Mouse (Mus musculus) E14TG2a.4 (cell line): ENCODE measurements at regions not wholly inside any gene's neighbourhood (a gene's known extent, or its start where the extent isn't known, plus 50 kb on each side); places are given as distances from the start of the nearest gene placed in this dataset.

Experiments
- CTCF ChIP-seq: conservative IDR thresholded peaks from 2 replicates; pipeline ENCODE4 v1.5.1; 2014; ENCODE audit warnings: low read length
- NANOG ChIP-seq: IDR thresholded peaks from 2 replicates; pipeline ENCODE4 v1.6.1; 2014; ENCODE audit warnings: borderline replicate concordance, low read length, mixed read lengths
- POU5F1 ChIP-seq: IDR thresholded peaks from 2 replicates; pipeline ENCODE4 v1.6.1; 2014; ENCODE audit warnings: low read length, borderline replicate concordance

- TF ChIP-seq NANOG (no peak), CTCF (no peak), POU5F1 (no peak)
Measured at GRCm38 (mm10) chr5:91302114-91302513, 100.7 kb downstream of the Btc start.
